Comparison of ENCODE assay signal across 50 mouse cellular contexts in genomic region chr19:47144154-47144553, GRCm38 (mm10). TPM values are rescaled to one million over a fixed set of nuclear protein-coding genes. Genes with fewer than 3 reads are reported as not detected.
"Had no signal": no experiment of that assay in that cellular context is flagged by ENCODE, and none has a peak within 500 bp of the region (broad histone marks: within the 10 kb centered on the region; RNA-seq: fewer than 3 reads in every experiment).

Gene Calhm1, minus strand, starts transcription at chr19:47144254.

- H3K27me3 ChIP-seq: heart, embryonic 15.5 days; hindbrain, embryonic 13.5 days; hindbrain, embryonic 15.5 days; intestine, embryonic 15.5 days; kidney, embryonic 15.5 days had no signal

- H3K4me2 ChIP-seq: heart, embryonic 12.5 days; heart, embryonic 13.5 days; heart, embryonic 15.5 days; hindbrain, embryonic 12.5 days; hindbrain, embryonic 13.5 days; hindbrain, embryonic 14.5 days; hindbrain, embryonic 15.5 days; intestine, embryonic 15.5 days; kidney, embryonic 15.5 days had no signal

- H3K36me3 ChIP-seq: heart, embryonic 12.5 days; heart, embryonic 13.5 days; heart, embryonic 15.5 days; hindbrain, embryonic 10.5 days; hindbrain, embryonic 12.5 days; hindbrain, embryonic 13.5 days; hindbrain, embryonic 15.5 days; intestine, embryonic 15.5 days; kidney, embryonic 15.5 days had no signal

- DNase-seq: heart, postnatal 10 days; heart, postnatal 14 days; heart, postnatal 36 days; heart, postnatal 4 days; kidney, adult 11 months; kidney, adult 18-20 months; kidney, adult 2 months; kidney, adult 8-10 months; kidney, adult 9 months; kidney, postnatal 10 days; kidney, postnatal 14 days; kidney, postnatal 25 days; kidney, postnatal 36 days; kidney, postnatal 4 days; layer of hippocampus, adult 9-11 months; layer of hippocampus, postnatal 36 days had no signal

- H3K9ac ChIP-seq: heart, embryonic 12.5 days; heart, embryonic 13.5 days; heart, embryonic 15.5 days; hindbrain, embryonic 12.5 days; hindbrain, embryonic 13.5 days; hindbrain, embryonic 14.5 days; hindbrain, embryonic 15.5 days; intestine, embryonic 15.5 days; kidney, embryonic 15.5 days had no signal

- H3K4me1 ChIP-seq: heart, embryonic 15.5 days; hindbrain, embryonic 12.5 days; hindbrain, embryonic 15.5 days; intestine, embryonic 15.5 days; kidney, embryonic 15.5 days had no signal

- H3K27ac ChIP-seq: heart, embryonic 13.5 days; heart, embryonic 15.5 days; hindbrain, embryonic 10.5 days; hindbrain, embryonic 12.5 days; hindbrain, embryonic 13.5 days; hindbrain, embryonic 14.5 days; hindbrain, embryonic 15.5 days; hindbrain, postnatal 0 days; intestine, embryonic 15.5 days; kidney, embryonic 15.5 days; kidney, postnatal 0 days; layer of hippocampus, adult 2 months; left cerebral cortex, adult 2 months had no signal

- H3K9me3 ChIP-seq: heart, embryonic 12.5 days; heart, embryonic 13.5 days; heart, embryonic 15.5 days; hindbrain, embryonic 10.5 days; hindbrain, embryonic 12.5 days; hindbrain, embryonic 13.5 days; hindbrain, embryonic 15.5 days; intestine, embryonic 15.5 days; kidney, embryonic 15.5 days had no signal

- H3K4me3 ChIP-seq: heart, embryonic 12.5 days; heart, embryonic 13.5 days; heart, embryonic 15.5 days; hindbrain, embryonic 10.5 days; hindbrain, embryonic 12.5 days; hindbrain, embryonic 13.5 days; hindbrain, embryonic 15.5 days; intestine, embryonic 15.5 days; kidney, embryonic 15.5 days; layer of hippocampus, adult 2 months; left cerebral cortex, adult 2 months had no signal

RNA-seq across cellular contexts. Expression of gene Calhm1, which starts in this region (rescaled TPM):
- total RNA-seq: heart, postnatal 10 days; heart, postnatal 14 days; heart, postnatal 36 days; heart, postnatal 4 days; hematopoietic stem cell, adult 5-6 weeks; hindbrain, postnatal 0 days; layer of hippocampus, adult 18-20 months; layer of hippocampus, adult 2 months; layer of hippocampus, adult 8-10 months; layer of hippocampus, postnatal 10 days; layer of hippocampus, postnatal 14 days; layer of hippocampus, postnatal 25 days; layer of hippocampus, postnatal 36 days; left cerebral cortex, adult 18-20 months; left cerebral cortex, adult 2 months; left cerebral cortex, adult 8-10 months had no signal
- polyA plus RNA-seq: heart, embryonic 12.5 days; heart, embryonic 13.5 days; heart, embryonic 14.5 days; heart, embryonic 15.5 days; heart, embryonic 16.5 days; heart, postnatal 0 days; hindbrain, embryonic 10.5 days; hindbrain, embryonic 11.5 days; hindbrain, embryonic 12.5 days; hindbrain, embryonic 13.5 days; hindbrain, embryonic 14.5 days; hindbrain, embryonic 15.5 days; hindbrain, embryonic 16.5 days; hindbrain, postnatal 0 days; inflammation-experienced regulatory T-cells, adult 6 months; intestine, embryonic 14.5 days; intestine, embryonic 15.5 days; intestine, embryonic 16.5 days; intestine, postnatal 0 days; kidney, adult 2 months; kidney, embryonic 14.5 days; kidney, embryonic 15.5 days; kidney, embryonic 16.5 days; kidney, postnatal 0 days; large intestine, adult 2 months had no signal
